Mouse (Mus musculus): Measurements from ENCODE around the gene Trpm3.

Trpm3 gene

GRCm38 (mm10) chr19:22872456-22872855 lies 733.6 kb downstream of the Trpm3 start:
- DNase-seq, result no peak

- no peak for DNase-seq
Observed at GRCm38 (mm10) chr19:22880199-22880598, 741.4 kb downstream of the Trpm3 start.

GRCm38 (mm10) chr19:22882670-22883111 lies 743.8 kb downstream of the Trpm3 start:
- no peak for DNase-seq

- DNase-seq, result no peak
Observed at GRCm38 (mm10) chr19:22883154-22883553, 744.3 kb downstream of the Trpm3 start.

- peak; percentile 41 for DNase-seq
Observed at GRCm38 (mm10) chr19:22883744-22884317, 745.0 kb downstream of the Trpm3 start.

GRCm38 (mm10) chr19:22884357-22884756 lies 745.5 kb downstream of the Trpm3 start:
- DNase-seq, result peak; percentile 44

GRCm38 (mm10) chr19:22885051-22885450 lies 746.2 kb downstream of the Trpm3 start:
- no peak for DNase-seq

- no peak for DNase-seq
Observed at GRCm38 (mm10) chr19:22901892-22902291, 763.0 kb downstream of the Trpm3 start.

GRCm38 (mm10) chr19:22902386-22902785 lies 763.5 kb downstream of the Trpm3 start:
- DNase-seq, result no peak

GRCm38 (mm10) chr19:22905066-22905482 lies 766.2 kb downstream of the Trpm3 start:
- peak; percentile 54 for DNase-seq

- no peak for DNase-seq
Observed at GRCm38 (mm10) chr19:22910686-22911085, 771.8 kb downstream of the Trpm3 start.

GRCm38 (mm10) chr19:22912971-22913370 lies 774.1 kb downstream of the Trpm3 start:
- no peak for DNase-seq

- peak; percentile 87 for DNase-seq
Observed at GRCm38 (mm10) chr19:22915868-22916642, 777.2 kb downstream of the Trpm3 start.

GRCm38 (mm10) chr19:22916643-22917344 lies 777.9 kb downstream of the Trpm3 start:
- DNase-seq, result peak; percentile 92

GRCm38 (mm10) chr19:22917345-22917735 lies 778.5 kb downstream of the Trpm3 start:
- DNase-seq, result no peak

- no peak for DNase-seq
Observed at GRCm38 (mm10) chr19:22920949-22921348, 782.1 kb downstream of the Trpm3 start.

- DNase-seq, result no peak
Observed at GRCm38 (mm10) chr19:22922871-22923670, 784.2 kb downstream of the Trpm3 start.

- no peak for DNase-seq
Observed at GRCm38 (mm10) chr19:22925284-22925683, 786.4 kb downstream of the Trpm3 start.

GRCm38 (mm10) chr19:22926753-22927152 lies 787.9 kb downstream of the Trpm3 start:
- no peak for DNase-seq

- DNase-seq, result no peak
Observed at GRCm38 (mm10) chr19:22928366-22928765, 789.5 kb downstream of the Trpm3 start.

- no peak for DNase-seq
Observed at GRCm38 (mm10) chr19:22929768-22930167, 790.9 kb downstream of the Trpm3 start.

GRCm38 (mm10) chr19:22930368-22930834 lies 791.6 kb downstream of the Trpm3 start:
- peak; percentile 60 for DNase-seq

GRCm38 (mm10) chr19:22931006-22931405 lies 792.2 kb downstream of the Trpm3 start:
- DNase-seq, result no peak

Data from right cerebral cortex, postnatal 4 days (tissue).